Mouse (Mus musculus): ENCODE data around the gene Rexo2. TPM values are rescaled to one million over a fixed set of nuclear protein-coding genes. Genes with fewer than 3 reads are reported as not detected.

Rexo2 gene
- 100 to 1,000 TPM; 214 to 270 TPM for polyA plus RNA-seq (2017; shearing (Covaris generic))

DNA sequence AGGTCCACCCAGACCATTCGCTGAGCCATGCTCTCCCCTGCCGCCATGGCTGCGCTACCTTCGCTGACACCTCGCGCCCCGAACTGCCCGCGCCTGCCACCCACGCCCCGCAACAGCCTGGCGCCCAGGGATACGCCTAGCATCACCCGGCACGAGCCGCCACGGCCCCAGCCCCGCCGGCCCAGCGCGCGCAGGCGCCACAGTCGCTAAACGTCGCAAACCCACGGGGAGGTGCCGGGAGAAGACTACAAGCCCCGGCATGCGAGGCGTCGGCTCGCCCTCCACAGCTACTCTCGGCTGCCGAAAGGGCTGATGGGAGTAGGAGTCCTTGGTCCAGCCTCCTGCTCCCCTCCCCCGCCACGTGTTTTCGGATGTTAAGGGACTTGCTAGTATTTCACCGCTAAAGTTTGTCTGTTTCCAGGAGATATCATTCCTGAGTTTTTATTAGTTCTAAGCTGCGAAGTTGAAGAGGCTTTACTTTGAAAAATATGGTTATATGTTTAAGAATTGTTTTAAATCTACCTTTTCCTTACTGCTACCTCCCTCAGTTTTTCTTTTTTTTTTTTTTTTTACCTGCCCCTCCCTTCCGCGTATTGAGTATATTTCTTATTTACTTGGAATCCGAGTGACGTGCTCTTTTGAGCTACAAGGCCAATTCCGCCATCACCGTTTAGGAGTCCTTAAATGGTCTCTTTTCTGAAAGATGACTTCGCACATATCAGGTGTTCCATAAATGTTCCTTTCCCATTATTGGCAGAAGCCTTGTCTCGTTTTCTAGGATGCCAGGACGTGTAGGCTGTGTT, at the start of gene Rexo2:
TSS of gene Rexo2 (minus strand) at position 213 of the 803 bp plus-strand sequence.

GRCm38 (mm10) chr9:48494817-48495547, 14.6 kb upstream of the Rexo2 start, which contains the start of the genes Rbm7 and Gm5617:
Gene Rbm7 (minus strand): TSS chr9:48495299.
Gene Gm5617 (plus strand): TSS chr9:48495442.

Other genes with a start within 250 kb of the Rexo2 start
- under 1 TPM; 0.20 to 0.49 TPM for gene Nxpe2, start 127.2 kb downstream of the Rexo2 start, polyA plus RNA-seq (2017; shearing (Covaris generic))
- 100 to 1,000 TPM; 154 to 206 TPM for gene Rbm7, start 14.7 kb upstream of the Rexo2 start, polyA plus RNA-seq (2017; shearing (Covaris generic))
- 10 to 100 TPM; 14.7 to 33.5 TPM for gene Gm5617, start 14.8 kb upstream of the Rexo2 start, polyA plus RNA-seq (2017; shearing (Covaris generic))
- 1 to 10 TPM in 1 of 2 experiments, not detected in 1; 2.1 TPM for gene Nnmt, start 124.5 kb upstream of the Rexo2 start, polyA plus RNA-seq (2017; shearing (Covaris generic))